Mouse (Mus musculus) G1E (cell line): ENCODE results near the gene Slc25a20. TPM values are rescaled to one million over a fixed set of nuclear protein-coding genes. Genes with fewer than 3 reads are reported as not detected.

Source experiments
- ATAC-seq: 2 replicates; pipeline ENCODE4 v1.8.0; 2016; ENCODE audit warnings: mild to moderate bottlenecking; ENCODE audit not compliant: insufficient number of reproducible peaks, poor library complexity, low FRiP score, severe bottlenecking; ENCODE audit errors: extremely low read depth
- DNase-seq: peaks from one replicate; pipeline ENCODE4 v3.0.0; 2012; ENCODE audit warnings: low spot score
- H3K27me3 ChIP-seq: 2 replicates; pipeline ENCODE4 v1.6.1; 2012; ENCODE audit warnings: mild to moderate bottlenecking, low read length, inconsistent platforms; ENCODE audit not compliant: insufficient read depth
- H3K36me3 ChIP-seq: replicated peaks from 2 replicates; pipeline ENCODE3; 2012; ENCODE audit warnings: mild to moderate bottlenecking, inconsistent platforms
- H3K4me1 ChIP-seq: 2 replicates; pipeline ENCODE4 v1.6.1; 2012; ENCODE audit warnings: low read depth, low read length, inconsistent platforms, mixed read lengths; ENCODE audit not compliant: insufficient read depth
- H3K4me3 ChIP-seq: 2 replicates; pipeline ENCODE4 v1.5.1; 2012; ENCODE audit warnings: low read depth, mild to moderate bottlenecking, inconsistent platforms, low read length, moderate library complexity, mixed read lengths
- H3K9me3 ChIP-seq: replicated peaks from 2 replicates; pipeline ENCODE4 v1.6.1; 2012; ENCODE audit warnings: inconsistent platforms
- CTCF ChIP-seq: IDR thresholded peaks from 2 replicates; pipeline ENCODE4 v1.5.1; 2012; ENCODE audit warnings: low read depth, low read length, inconsistent platforms, mixed read lengths
- GATA1 ChIP-seq: IDR thresholded peaks from 2 replicates; pipeline ENCODE4 v1.6.1; 2012; ENCODE audit warnings: borderline replicate concordance, low read length, inconsistent platforms, mixed read lengths
- GATA2 ChIP-seq: IDR thresholded peaks from 2 replicates; pipeline ENCODE4 v1.6.1; 2012; ENCODE audit warnings: low read depth, low read length, inconsistent platforms, borderline replicate concordance
- POLR2AphosphoS5 ChIP-seq: IDR thresholded peaks from 2 replicates; pipeline ENCODE4 v1.6.1; 2012; ENCODE audit warnings: low read depth, low read length, inconsistent platforms; ENCODE audit not compliant: insufficient replicate concordance
- TAL1 ChIP-seq: conservative IDR thresholded peaks from 2 replicates; pipeline ENCODE4 v1.6.1; 2012; ENCODE audit warnings: low read depth, low read length, inconsistent platforms, mixed read lengths
- polyA plus RNA-seq: library from polyadenylated mRNA; stranded (reverse); fragments of >175 nt; gene quantifications from 2 replicates; pipeline ENCODE4 v1.2.3, GENCODE M21; 2012
- total RNA-seq, 2 experiments: library from RNA; stranded (forward) in 1 of 2; stranded (reverse) in 1 of 2; fragments of 200-1000 nt in 1 of 2; fragments of >200 nt in 1 of 2; fragmentation: Nextera tagmentation in 1 of 2; gene quantifications; 2 replicates each; pipeline ENCODE4 v1.2.3; 2014 to 2017

The Slc25a20 gene
- total and polyA plus RNA-seq, 3 experiments: 7.7 to 30.3 (median 17.8) TPM

- no peak for ATAC-seq
- no peak for DNase-seq
- Histone ChIP-seq H3K36me3 (peaks cover 86% of the 10 kb centered on the region), H3K27me3 (no peaks in the 10 kb centered on the region), H3K9me3 (no peaks in the 10 kb centered on the region), H3K4me3 (no peak overlapping the region), H3K4me1 (peaks cover 63% of the 10 kb centered on the region)
- TF ChIP-seq GATA1 (no peak), GATA2 (no peak), CTCF (no peak), POLR2AphosphoS5 (no peak), TAL1 (no peak)
Measured at GRCm38 (mm10) chr9:108632375-108632774, 29.5 kb upstream of the Slc25a20 start.

DNA sequence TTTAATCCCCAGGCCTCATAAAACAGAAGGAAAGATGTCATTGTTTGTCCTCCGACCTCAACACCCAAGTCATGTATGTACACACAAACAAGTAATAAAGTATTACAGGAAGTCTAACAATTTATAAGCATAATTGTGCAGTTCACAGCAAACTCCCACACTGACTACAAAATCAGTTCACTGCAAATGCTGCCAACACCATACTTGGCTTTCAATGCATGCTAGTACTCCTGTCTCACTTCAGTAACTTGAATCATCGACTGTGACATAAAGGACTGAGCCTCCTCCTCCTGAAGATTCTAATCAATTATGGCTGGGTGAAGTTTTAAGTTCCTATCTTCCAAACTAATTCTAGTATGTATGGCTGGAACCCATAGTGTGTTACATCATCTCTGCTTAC is 28.0 kb upstream of the Slc25a20 start:
- ATAC-seq: no peak
- H3K4me1 ChIP-seq: peaks cover 54% of the 10 kb centered on the region
- DNase-seq: no peak
- no peak overlapping the region for H3K4me3 ChIP-seq
- H3K36me3 ChIP-seq: peaks cover 84% of the 10 kb centered on the region
- H3K9me3 ChIP-seq: no peaks in the 10 kb centered on the region
- H3K27me3 ChIP-seq: no peaks in the 10 kb centered on the region
- no peak for TF ChIP-seq GATA2

DNA sequence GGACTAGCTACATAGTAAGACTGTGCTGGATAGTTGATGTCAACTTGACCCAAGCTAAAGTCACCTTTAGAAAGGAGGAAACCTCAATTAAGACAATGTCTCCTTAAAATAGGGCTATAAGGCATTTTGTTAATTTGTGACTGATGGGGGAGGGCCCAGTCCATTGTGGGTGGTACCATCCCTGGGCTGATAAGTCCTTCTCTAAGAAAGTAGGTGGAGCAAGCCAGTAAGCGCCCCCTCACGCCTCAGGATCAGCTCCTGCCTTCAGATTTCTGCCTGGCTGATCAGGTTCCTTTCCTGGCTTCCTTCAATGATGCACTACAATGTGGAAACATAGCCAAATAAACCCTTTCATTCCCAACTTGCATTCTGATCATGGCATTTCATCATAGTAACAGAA is 26.5 kb upstream of the Slc25a20 start:
- TF ChIP-seq GATA2 (no peak), TAL1 (no peak), POLR2AphosphoS5 (no peak), CTCF (no peak), GATA1 (no peak)
- ATAC-seq (no peak), DNase-seq (no peak)
- H3K4me1 ChIP-seq: peaks cover 50% of the 10 kb centered on the region
- H3K27me3 ChIP-seq: no peaks in the 10 kb centered on the region
- H3K4me3 ChIP-seq: no peak overlapping the region
- H3K36me3 ChIP-seq: peaks cover 85% of the 10 kb centered on the region
- H3K9me3 ChIP-seq: no peaks in the 10 kb centered on the region

DNA sequence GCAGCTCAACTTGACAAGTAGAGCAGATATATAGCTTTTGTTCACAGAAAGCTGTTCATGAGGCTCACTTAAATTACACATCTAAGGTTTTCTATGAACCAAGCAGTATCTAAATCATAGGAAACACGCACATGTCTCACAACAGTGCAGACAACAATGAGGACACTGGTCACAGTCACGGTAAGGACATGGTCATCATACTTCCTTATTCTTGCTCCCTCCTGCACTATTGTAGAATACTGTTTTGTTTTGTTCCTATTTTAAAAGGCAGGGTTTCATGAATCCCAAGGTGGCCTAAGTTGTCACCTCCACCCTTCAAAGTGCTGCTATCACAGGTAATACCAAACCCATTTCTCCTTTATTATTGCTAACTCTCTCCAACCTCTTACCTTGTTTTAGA is 22.1 kb upstream of the Slc25a20 start:
- TF ChIP-seq POLR2AphosphoS5: no peak
- no peak for TF ChIP-seq TAL1
- TF ChIP-seq GATA2: no peak
- no peak for TF ChIP-seq CTCF
- no peak for TF ChIP-seq GATA1
- no peaks in the 10 kb centered on the region for H3K9me3 ChIP-seq

DNA sequence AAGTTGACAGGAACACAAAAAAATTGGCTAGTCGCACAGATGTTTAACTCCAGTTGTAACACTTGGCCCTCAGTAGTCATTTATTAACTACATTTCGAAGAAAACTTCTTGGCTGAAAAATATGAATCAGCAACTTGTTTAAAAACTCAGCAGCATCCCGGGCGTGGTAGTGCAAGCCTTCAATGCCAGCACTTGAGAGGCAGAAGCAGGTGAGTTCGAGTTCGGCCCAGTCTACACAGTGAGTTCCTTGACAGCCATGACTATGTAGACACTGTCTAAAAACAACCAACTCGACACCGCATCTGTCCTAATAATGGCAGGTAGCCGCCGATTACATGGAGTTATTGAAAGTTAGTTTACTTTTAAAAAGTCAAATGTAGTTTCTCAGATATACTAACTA is 13.7 kb upstream of the Slc25a20 start:
- no peak for TF ChIP-seq TAL1
- TF ChIP-seq POLR2AphosphoS5: no peak
- Histone ChIP-seq H3K27me3 (no peaks in the 10 kb centered on the region), H3K4me1 (peaks cover 36% of the 10 kb centered on the region), H3K36me3 (peaks cover 33% of the 10 kb centered on the region), H3K4me3 (peak overlapping the region; percentile 88), H3K9me3 (no peaks in the 10 kb centered on the region)
- no peak for ATAC-seq
- DNase-seq: no peak

More for the DNA sequence above, 22.1 kb upstream of the Slc25a20 start:
- Histone ChIP-seq H3K4me1 (peaks cover 42% of the 10 kb centered on the region), H3K4me3 (no peak overlapping the region), H3K27me3 (no peaks in the 10 kb centered on the region), H3K36me3 (peaks cover 89% of the 10 kb centered on the region)
- ATAC-seq (no peak), DNase-seq (no peak)

DNA sequence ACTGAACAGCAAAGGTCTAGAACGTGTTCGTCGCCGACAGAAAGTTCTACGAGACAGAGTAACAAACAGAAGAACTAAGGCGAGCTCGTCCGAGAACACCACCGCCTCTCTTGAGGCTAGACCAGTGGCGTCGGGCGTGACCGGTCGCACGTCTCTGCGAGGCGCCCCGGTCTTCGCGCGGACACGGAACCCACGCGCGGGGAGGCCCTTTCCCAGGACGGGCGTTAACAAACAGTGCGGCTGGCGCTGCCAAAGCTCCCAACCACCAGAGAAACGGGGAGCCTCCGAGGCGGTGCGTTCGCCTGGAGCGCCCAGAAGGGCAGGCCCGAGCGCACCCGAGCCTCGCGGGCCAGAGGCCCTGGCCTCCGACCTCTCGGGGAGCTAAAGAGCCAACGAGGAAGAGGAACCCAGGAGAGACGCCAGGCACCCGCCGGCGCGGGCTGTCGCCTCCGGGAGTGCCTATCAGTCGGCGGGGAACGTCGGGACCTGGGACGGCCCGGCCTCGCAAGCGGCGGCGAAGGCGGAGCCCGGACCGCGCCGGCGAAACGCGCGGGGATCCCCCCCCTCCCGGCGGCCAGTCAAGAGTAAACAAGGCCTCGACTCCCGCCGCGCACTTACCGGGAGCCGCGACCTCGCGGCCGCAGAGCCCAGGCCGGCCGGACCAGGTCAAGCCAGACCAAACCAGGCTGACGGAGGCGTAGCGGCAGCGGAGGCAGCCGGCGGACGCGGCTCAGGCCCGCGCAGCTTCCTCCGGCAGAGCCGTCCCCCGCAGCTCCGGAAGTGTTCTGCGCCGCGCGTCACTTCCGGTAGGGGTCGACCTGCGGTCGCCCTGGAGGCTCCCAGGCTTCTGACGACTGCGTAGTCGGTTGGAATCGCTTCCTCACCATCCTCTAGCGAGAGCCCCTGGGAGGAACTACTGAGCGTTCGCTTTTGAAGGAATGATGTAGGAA is 13.0 kb upstream of the Slc25a20 start, which contains the start of gene Arih2:
Arih2 (minus strand) TSS at position 776 of the 950 bp plus-strand sequence.
- ATAC-seq (peak; percentile 85), DNase-seq (peak; percentile 91)
- H3K27me3 ChIP-seq: no peaks in the 10 kb centered on the region

More for the DNA sequence above, 13.0 kb upstream of the Slc25a20 start, which contains the start of gene Arih2:
- TF ChIP-seq GATA1 (no peak), POLR2AphosphoS5 (no peak), GATA2 (no peak), TAL1 (no peak), CTCF (no peak)
- Histone ChIP-seq H3K4me1 (peaks cover 34% of the 10 kb centered on the region), H3K4me3 (peak within 1 kb of the TSS; percentile 88), H3K36me3 (peaks cover 27% of the 10 kb centered on the region), H3K9me3 (no peaks in the 10 kb centered on the region)
